1 mouse cellular context compared by ENCODE assay signal in the genomic region with DNA sequence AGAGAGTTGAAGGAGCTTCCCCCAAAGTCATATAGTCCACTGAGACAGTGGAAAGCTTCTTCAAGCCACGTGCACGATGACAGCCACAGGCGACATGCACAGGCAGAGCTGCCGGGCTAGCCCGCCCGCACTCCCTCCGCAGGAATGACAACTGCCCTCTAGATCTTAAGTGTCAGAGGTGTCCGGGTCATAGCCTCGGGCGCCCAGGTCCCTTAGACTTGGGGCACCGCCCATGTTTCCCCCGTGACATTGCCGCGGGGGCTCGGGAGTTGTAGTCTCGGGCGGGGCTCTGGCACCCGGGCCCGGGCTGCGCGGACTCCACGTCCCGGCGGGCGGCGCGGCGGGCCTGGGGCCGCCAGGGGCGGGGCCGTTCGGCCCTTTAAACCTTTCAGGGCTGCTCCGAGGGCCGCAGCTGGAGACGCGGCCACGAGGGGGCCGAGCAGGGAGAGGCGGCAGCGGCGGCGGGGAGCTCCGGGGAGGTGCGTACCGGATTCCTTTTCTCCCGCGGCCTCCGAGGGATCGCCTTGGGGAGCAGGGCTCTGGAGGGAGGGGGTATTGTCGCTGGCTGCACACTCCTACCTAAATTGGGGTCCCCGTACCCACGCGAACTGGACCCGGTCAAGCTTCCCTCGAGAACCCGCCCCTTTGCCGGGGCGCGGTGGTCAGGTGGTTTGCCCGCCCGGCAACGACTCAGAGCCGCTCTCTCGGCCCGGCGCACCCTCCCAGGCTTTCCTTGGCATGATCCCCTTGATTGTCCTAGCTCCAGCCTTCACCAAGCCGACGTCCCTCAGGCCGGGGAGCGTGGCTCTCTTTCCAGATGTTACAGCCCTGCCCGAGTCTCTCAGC.
TF ChIP-seq lines count a peak whose summit lies in the region.

A gene (plus strand): TSS at position 382 of the 846 bp plus-strand sequence.

TF ChIP-seq in C2C12, 6 proteins besides CTCF, POLR2A, EP300 and RAD21:
- TF ChIP-seq USF1 (IDR thresholded peaks at IDR 0.05; ENCODE audit: low read depth) (peak; percentile 10), CEBPB (IDR thresholded peaks at IDR 0.05; ENCODE audit: low read depth) (no peak)
